Mouse (Mus musculus): ENCODE data around the gene Trim28.

DNA sequence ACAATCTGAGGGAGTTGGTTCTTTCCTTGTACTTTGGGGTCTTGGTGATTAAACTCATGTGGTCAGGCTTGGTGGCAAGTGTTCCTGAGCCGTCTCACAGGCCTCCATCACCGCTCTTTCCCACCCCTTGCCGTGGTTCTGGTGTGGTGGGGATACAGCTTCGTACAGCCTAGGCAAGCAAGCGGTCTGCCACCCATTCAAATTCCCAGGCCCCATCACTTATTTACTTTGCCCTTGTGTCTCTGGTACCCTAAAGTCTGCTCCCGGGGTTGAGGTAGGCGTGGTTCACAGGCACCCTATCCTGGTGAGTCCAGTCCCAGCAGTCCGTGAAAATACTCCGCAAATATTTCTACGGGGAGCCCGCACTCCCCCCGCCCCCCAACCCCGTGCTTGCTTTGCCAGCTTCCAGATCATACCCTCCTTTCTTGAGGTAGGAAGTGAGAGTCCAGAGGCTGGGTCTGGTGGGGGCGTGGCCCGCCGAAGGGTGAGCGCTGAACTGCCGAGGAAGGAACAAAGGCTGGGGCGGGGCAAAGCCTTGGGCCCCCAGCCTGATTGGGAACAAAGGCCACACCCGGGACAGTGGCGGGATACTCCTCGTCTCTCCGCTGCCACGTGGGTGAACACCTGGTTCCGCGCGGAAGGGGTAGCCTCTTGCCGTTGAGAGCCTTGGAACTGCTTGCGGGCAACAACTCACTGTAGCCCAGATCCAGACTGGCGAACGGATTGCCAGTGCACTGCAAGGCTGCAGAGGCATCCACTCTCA, 24.0 kb downstream of the Trim28 start:
- TF ChIP-seq TAL1 (IDR thresholded peaks at IDR 0.05; ENCODE audit: low read length) (no peak), GATA1 (IDR thresholded peaks at IDR 0.05; ENCODE audit: low read length) (no peak)
